Mouse (Mus musculus) forebrain, embryonic 12.5 days (tissue): ENCODE results near the gene Folr1. TPM values are rescaled to one million over a fixed set of nuclear protein-coding genes. Genes with fewer than 3 reads are reported as not detected.

ENCODE experiments used
- ATAC-seq: fragments of 200-750 bp; cut with Nextera tagmentation; 2 replicates; pipeline ENCODE4 v1.8.0; 2017; ENCODE audit warnings: moderate TSS enrichment; ENCODE audit not compliant: low FRiP score
- H3K27ac ChIP-seq: fragments of 300-500 bp; sonication (generic); 2 replicates; pipeline ENCODE4 v1.5.1; 2016; ENCODE audit warnings: mild to moderate bottlenecking
- H3K27me3 ChIP-seq: fragments of 300-500 bp; sonication (generic); 2 replicates; pipeline ENCODE4 v1.6.1; 2016; ENCODE audit warnings: mild to moderate bottlenecking
- H3K36me3 ChIP-seq: fragments of 300-500 bp; sonication (generic); replicated peaks from 2 replicates; pipeline ENCODE4 v1.6.1; 2016; ENCODE audit warnings: mild to moderate bottlenecking
- H3K4me1 ChIP-seq: fragments of 300-500 bp; sonication (generic); 2 replicates; pipeline ENCODE4 v1.6.1; 2016
- H3K4me2 ChIP-seq: fragments of 300-500 bp; sonication (generic); 2 replicates; pipeline ENCODE4 v1.6.1; 2016; ENCODE audit warnings: mild to moderate bottlenecking, moderate library complexity
- H3K4me3 ChIP-seq: fragments of 300-500 bp; sonication (generic); replicated peaks from 2 replicates; pipeline ENCODE4 v1.5.1; 2016; ENCODE audit warnings: mild to moderate bottlenecking
- H3K9ac ChIP-seq: fragments of 300-500 bp; sonication (generic); 2 replicates; pipeline ENCODE4 v1.6.1; 2016; ENCODE audit warnings: mild to moderate bottlenecking
- H3K9me3 ChIP-seq: fragments of 300-500 bp; sonication (generic); 2 replicates; pipeline ENCODE4 v1.6.1; 2016
- WGBS: fragments of 180-500 bp; shearing (Covaris S2); methylation state at CpG from one replicate; pipeline ENCODE4 v1.1.7; 2016; 5-methylcytosine and 5-hydroxymethylcytosine counted together
- polyA plus RNA-seq: library from polyadenylated mRNA; unstranded; fragments of >200 nt; fragmentation: Nextera tagmentation; extraction: Ambion mirVana; gene quantifications from 2 replicates; pipeline ENCODE4 v1.2.1, GENCODE M21; 2016

Gene Folr1
- polyA plus RNA-seq, result 5.5 and 8.2 TPM in 2 replicates

- Histone ChIP-seq H3K27me3 (no peaks in the 10 kb centered on the region), H3K9me3 (no peaks in the 10 kb centered on the region), H3K4me3 (no peak within 1 kb of the TSS), H3K36me3 (no peaks in the 10 kb centered on the region), H3K4me2 (no peak within 1 kb of the TSS), H3K27ac (no peak within 1 kb of the TSS), H3K9ac (no peak within 1 kb of the TSS), H3K4me1 (peaks cover 4% of the 10 kb centered on the region)
- 84% methylated on average over 2 of the region's 2 CpGs for WGBS
- no peak for ATAC-seq
Observed at GRCm38 (mm10) chr7:101870629-101871028, at the start of gene Folr1. TSS of gene Folr1 (minus strand) at chr7:101870788.

- no peak overlapping the region for H3K9ac ChIP-seq
- H3K4me3 ChIP-seq, result no peak overlapping the region
- no peaks in the 10 kb centered on the region for H3K4me1 ChIP-seq
- no peaks in the 10 kb centered on the region for H3K27me3 ChIP-seq
- peak; percentile 77 for ATAC-seq
- peaks cover 21% of the 10 kb centered on the region for H3K36me3 ChIP-seq
- no peak overlapping the region for H3K27ac ChIP-seq
- no peaks in the 10 kb centered on the region for H3K9me3 ChIP-seq
- 23% methylated on average over 1 of the region's 1 CpGs for WGBS
- no peak overlapping the region for H3K4me2 ChIP-seq
Observed at GRCm38 (mm10) chr7:101918071-101918470, 47.5 kb upstream of the Folr1 start.

- H3K4me2 ChIP-seq, result no peak overlapping the region
- 65% methylated on average over 3 of the region's 3 CpGs for WGBS
- H3K9ac ChIP-seq, result no peak overlapping the region
- H3K36me3 ChIP-seq, result peaks cover 55% of the 10 kb centered on the region
- H3K27me3 ChIP-seq, result no peaks in the 10 kb centered on the region
- no peak overlapping the region for H3K27ac ChIP-seq
- H3K9me3 ChIP-seq, result no peaks in the 10 kb centered on the region
- H3K4me3 ChIP-seq, result no peak overlapping the region
- no peak for ATAC-seq
- peaks cover 13% of the 10 kb centered on the region for H3K4me1 ChIP-seq
Observed at GRCm38 (mm10) chr7:101911982-101912381, 41.4 kb upstream of the Folr1 start.

- no peaks in the 10 kb centered on the region for H3K9me3 ChIP-seq
- peaks cover 49% of the 10 kb centered on the region for H3K36me3 ChIP-seq
- peaks cover 23% of the 10 kb centered on the region for H3K4me1 ChIP-seq
- H3K27me3 ChIP-seq, result no peaks in the 10 kb centered on the region
- no peak overlapping the region for H3K27ac ChIP-seq
- 87% methylated on average over 4 of the region's 4 CpGs for WGBS
- no peak overlapping the region for H3K4me2 ChIP-seq
- no peak overlapping the region for H3K9ac ChIP-seq
- H3K4me3 ChIP-seq, result no peak overlapping the region
- no peak for ATAC-seq
Observed at GRCm38 (mm10) chr7:101910138-101910537, 39.5 kb upstream of the Folr1 start.

- peaks cover 37% of the 10 kb centered on the region for H3K36me3 ChIP-seq
- no peaks in the 10 kb centered on the region for H3K9me3 ChIP-seq
- no peak overlapping the region for H3K4me3 ChIP-seq
- no peak overlapping the region for H3K9ac ChIP-seq
- WGBS, result 87% methylated on average over 4 of the region's 4 CpGs
- H3K4me1 ChIP-seq, result peaks cover 27% of the 10 kb centered on the region
- ATAC-seq, result no peak
- no peaks in the 10 kb centered on the region for H3K27me3 ChIP-seq
- H3K4me2 ChIP-seq, result no peak overlapping the region
- no peak overlapping the region for H3K27ac ChIP-seq
Observed at GRCm38 (mm10) chr7:101908367-101908766, 37.8 kb upstream of the Folr1 start.

- 78% methylated on average over 8 of the region's 8 CpGs for WGBS
- no peak overlapping the region for H3K27ac ChIP-seq
- peaks cover 27% of the 10 kb centered on the region for H3K4me1 ChIP-seq
Observed at GRCm38 (mm10) chr7:101906696-101907095, 36.1 kb upstream of the Folr1 start.

GRCm38 (mm10) chr7:101906287-101906681, 35.7 kb upstream of the Folr1 start, which contains the start of gene Tomt:
TSS of gene Tomt (minus strand) at chr7:101906359.
- Histone ChIP-seq H3K27me3 (no peaks in the 10 kb centered on the region), H3K9ac (peak within 1 kb of the TSS; percentile 83), H3K4me3 (peak within 1 kb of the TSS; percentile 78), H3K4me2 (peak within 1 kb of the TSS; percentile 69), H3K27ac (peak within 1 kb of the TSS; percentile 96), H3K4me1 (peaks cover 27% of the 10 kb centered on the region), H3K36me3 (peaks cover 26% of the 10 kb centered on the region), H3K9me3 (no peaks in the 10 kb centered on the region)
- no peak for ATAC-seq
- 25% methylated on average over 11 of the region's 11 CpGs for WGBS

More at GRCm38 (mm10) chr7:101906696-101907095, 36.1 kb upstream of the Folr1 start:
- no peak for ATAC-seq
- H3K36me3 ChIP-seq, result peaks cover 31% of the 10 kb centered on the region
- H3K27me3 ChIP-seq, result no peaks in the 10 kb centered on the region
- H3K4me2 ChIP-seq, result peak overlapping the region; percentile 68
- peak overlapping the region; percentile 78 for H3K4me3 ChIP-seq
- H3K9me3 ChIP-seq, result no peaks in the 10 kb centered on the region
- H3K9ac ChIP-seq, result peak overlapping the region; percentile 83

GRCm38 (mm10) chr7:101905561-101906286, 35.1 kb upstream of the Folr1 start, which contains the start of gene Lamtor1:
TSS of gene Lamtor1 (plus strand) at chr7:101905904.
- Histone ChIP-seq H3K27ac (peak within 1 kb of the TSS; percentile 96), H3K27me3 (no peaks in the 10 kb centered on the region), H3K4me2 (peak within 1 kb of the TSS; percentile 69), H3K9me3 (no peaks in the 10 kb centered on the region), H3K4me1 (peaks cover 27% of the 10 kb centered on the region), H3K36me3 (peaks cover 21% of the 10 kb centered on the region), H3K4me3 (peak within 1 kb of the TSS; percentile 78), H3K9ac (peak within 1 kb of the TSS; percentile 83)
- peak; percentile 98 for ATAC-seq
- WGBS, result under 1% methylated on average over 53 of the region's 61 CpGs

GRCm38 (mm10) chr7:101902846-101903245, 32.3 kb upstream of the Folr1 start:
- Histone ChIP-seq H3K9ac (no peak overlapping the region), H3K9me3 (no peaks in the 10 kb centered on the region), H3K27me3 (no peaks in the 10 kb centered on the region), H3K36me3 (peaks cover 23% of the 10 kb centered on the region), H3K27ac (no peak overlapping the region), H3K4me1 (peaks cover 21% of the 10 kb centered on the region), H3K4me2 (no peak overlapping the region), H3K4me3 (no peak overlapping the region)
- no peak for ATAC-seq

- peaks cover 19% of the 10 kb centered on the region for H3K4me1 ChIP-seq
- no peak for ATAC-seq
- peaks cover 23% of the 10 kb centered on the region for H3K36me3 ChIP-seq
- no peak overlapping the region for H3K4me3 ChIP-seq
- H3K4me2 ChIP-seq, result no peak overlapping the region
- H3K9ac ChIP-seq, result no peak overlapping the region
- H3K9me3 ChIP-seq, result no peaks in the 10 kb centered on the region
- H3K27me3 ChIP-seq, result no peaks in the 10 kb centered on the region
- H3K27ac ChIP-seq, result no peak overlapping the region
- WGBS, result 94% methylated on average over 10 of the region's 10 CpGs
Observed at GRCm38 (mm10) chr7:101901969-101902368, 31.4 kb upstream of the Folr1 start.

GRCm38 (mm10) chr7:101900331-101901097, 29.9 kb upstream of the Folr1 start:
- peaks cover 23% of the 10 kb centered on the region for H3K36me3 ChIP-seq
- no peaks in the 10 kb centered on the region for H3K9me3 ChIP-seq
- WGBS, result 91% methylated on average over 16 of the region's 16 CpGs
- no peaks in the 10 kb centered on the region for H3K27me3 ChIP-seq
- no peak for ATAC-seq
- no peak overlapping the region for H3K9ac ChIP-seq
- H3K4me2 ChIP-seq, result no peak overlapping the region
- H3K4me3 ChIP-seq, result no peak overlapping the region
- H3K27ac ChIP-seq, result no peak overlapping the region
- peaks cover 14% of the 10 kb centered on the region for H3K4me1 ChIP-seq
